Mouse (Mus musculus): ENCODE measurements at regions not wholly inside any gene's neighbourhood (a gene's known extent, or its start where the extent isn't known, plus 50 kb on each side); places are given as distances from the start of the nearest gene placed in this dataset.

GRCm38 (mm10) chr5:102417642-102418041 lies 63.5 kb upstream of the Arhgap24 start:
- TF ChIP-seq POLR2A (IDR thresholded peaks at IDR 0.05; ENCODE audit: borderline replicate concordance, low read depth, low read length) = no peak
- no peak for TF ChIP-seq CTCF (IDR thresholded peaks at IDR 0.05; ENCODE audit: low read depth, low read length)

All from bone marrow macrophage, adult 2 months (primary cell).